ENCODE assay signal across 9 mouse cellular contexts in the genomic region with DNA sequence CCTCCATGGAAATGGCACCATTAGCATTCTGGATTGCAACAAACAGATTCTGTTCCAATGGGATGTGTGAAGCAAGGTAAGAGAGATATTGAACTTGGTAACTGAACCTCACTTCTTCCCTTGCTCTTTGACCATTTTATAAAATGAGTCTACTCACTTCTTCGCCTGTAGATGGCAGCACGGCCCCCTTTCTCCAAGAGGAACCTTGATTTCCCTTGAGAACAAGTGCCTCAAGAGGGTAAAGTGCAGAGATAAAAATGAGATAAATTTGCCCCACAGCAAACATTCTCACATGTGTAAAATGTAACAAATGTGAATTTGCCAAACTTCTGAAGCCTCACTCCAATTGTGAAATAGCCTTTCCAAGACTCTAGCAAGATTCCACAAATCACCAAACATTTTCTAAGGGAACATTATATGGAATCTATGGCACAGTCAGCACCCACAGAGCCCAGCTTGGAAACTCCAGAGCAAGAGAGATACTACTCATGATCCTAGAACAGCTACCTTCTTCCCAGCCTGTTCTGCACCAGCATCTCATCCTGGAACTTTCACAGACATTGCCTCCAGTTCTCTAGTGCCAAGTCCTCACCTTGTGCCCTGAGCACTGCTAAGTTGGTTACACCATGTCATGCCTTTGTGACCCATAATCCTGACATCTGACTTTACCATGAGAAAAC.
DNase-seq lines count a peak whose midpoint lies in the region; ATAC-seq and TF ChIP-seq lines count a peak whose summit lies in the region.
"Had no signal": no experiment of that assay in that cellular context is flagged by ENCODE, and none has a peak within 500 bp of the region (broad histone marks: within the 10 kb centered on the region; RNA-seq: fewer than 3 reads in every experiment).

No protein-coding gene starts in this region.

- DNase-seq in cerebellum, adult 11 months: peak; percentile 5
- no peak for DNase-seq in cerebellum, adult 11-12 months
- peak; percentile 72 for DNase-seq in midbrain, embryonic 14.5 days
- peak; percentile 31 to 42 for DNase-seq in cerebellum, postnatal 36 days
- peak; percentile 18 for DNase-seq in liver, postnatal 0 days
- DNase-seq in thymus, postnatal 14 days: peak; percentile 25

- no peaks in the 10 kb centered on the region for H3K4me1 ChIP-seq in midbrain, embryonic 14.5 days (ENCODE audit: control insufficient read depth, insufficient read depth, low read length)
- no peaks in the 10 kb centered on the region for H3K4me1 ChIP-seq in midbrain, embryonic 13.5 days (replicated peaks)
- peaks cover 6% of the 10 kb centered on the region; the same call in 1 of the 2 replicates for H3K4me1 ChIP-seq in intestine, embryonic 16.5 days (ENCODE audit: control insufficient read depth, insufficient read depth, low read length)
- no peaks in the 10 kb centered on the region for H3K4me1 ChIP-seq in liver, postnatal 0 days (ENCODE audit: insufficient read depth)

- no peaks in the 10 kb centered on the region for H3K36me3 ChIP-seq in midbrain, embryonic 14.5 days (ENCODE audit: control insufficient read depth, insufficient read depth, low read length)
- no peaks in the 10 kb centered on the region for H3K36me3 ChIP-seq in midbrain, embryonic 13.5 days
- no peaks in the 10 kb centered on the region for H3K36me3 ChIP-seq in intestine, embryonic 16.5 days (ENCODE audit: control insufficient read depth, insufficient read depth, low read length)
- H3K36me3 ChIP-seq in liver, postnatal 0 days (replicated peaks; ENCODE audit: insufficient read depth, low read length): no peaks in the 10 kb centered on the region

- TF ChIP-seq EP300 in liver, postnatal 0 days (IDR thresholded peaks at IDR 0.05; ENCODE audit: low read depth): no peak

- ATAC-seq in midbrain, embryonic 14.5 days (ENCODE audit: low FRiP score, low TSS enrichment): no peak
- ATAC-seq in midbrain, embryonic 13.5 days: no peak
- ATAC-seq in intestine, embryonic 16.5 days: peak; percentile 80
- ATAC-seq in liver, postnatal 0 days: no peak

- no peaks in the 10 kb centered on the region for H3K9me3 ChIP-seq in midbrain, embryonic 14.5 days (ENCODE audit: control insufficient read depth, low read length)
- no peaks in the 10 kb centered on the region for H3K9me3 ChIP-seq in midbrain, embryonic 13.5 days
- no peaks in the 10 kb centered on the region for H3K9me3 ChIP-seq in intestine, embryonic 16.5 days (ENCODE audit: control insufficient read depth, low read length)
- no peaks in the 10 kb centered on the region for H3K9me3 ChIP-seq in liver, postnatal 0 days (ENCODE audit: low read length)

- H3K4me3 ChIP-seq in midbrain, embryonic 14.5 days (replicated peaks; ENCODE audit: low read depth, low read length): no peak overlapping the region
- no peak overlapping the region for H3K4me3 ChIP-seq in midbrain, embryonic 13.5 days (replicated peaks)
- H3K4me3 ChIP-seq in intestine, embryonic 16.5 days (ENCODE audit: low read length): no peak overlapping the region
- H3K4me3 ChIP-seq in liver, postnatal 0 days (ENCODE audit: low read depth, low read length): no peak overlapping the region

- H3K9ac ChIP-seq in midbrain, embryonic 14.5 days (replicated peaks; ENCODE audit: low read length): no peak overlapping the region
- H3K9ac ChIP-seq in midbrain, embryonic 13.5 days (replicated peaks): no peak overlapping the region
- H3K9ac ChIP-seq in intestine, embryonic 16.5 days (ENCODE audit: low read depth, low read length): no peak overlapping the region
- no peak overlapping the region for H3K9ac ChIP-seq in liver, postnatal 0 days (replicated peaks)

- no peak overlapping the region for H3K4me2 ChIP-seq in midbrain, embryonic 14.5 days (ENCODE audit: low read length)
- H3K4me2 ChIP-seq in midbrain, embryonic 13.5 days (replicated peaks): no peak overlapping the region
- H3K4me2 ChIP-seq in intestine, embryonic 16.5 days (ENCODE audit: low read depth, low read length): no peak overlapping the region
- no peak overlapping the region for H3K4me2 ChIP-seq in liver, postnatal 0 days (ENCODE audit: low read depth, low read length)

- no peaks in the 10 kb centered on the region for H3K27me3 ChIP-seq in midbrain, embryonic 14.5 days (ENCODE audit: control insufficient read depth, insufficient read depth, low read length)
- no peaks in the 10 kb centered on the region for H3K27me3 ChIP-seq in midbrain, embryonic 13.5 days
- no peaks in the 10 kb centered on the region for H3K27me3 ChIP-seq in intestine, embryonic 16.5 days (replicated peaks; ENCODE audit: control insufficient read depth, insufficient read depth, low read length)
- H3K27me3 ChIP-seq in liver, postnatal 0 days (ENCODE audit: insufficient read depth, low read length): no peaks in the 10 kb centered on the region

- WGBS in midbrain, embryonic 14.5 days: 2% methylated on average over 2 of the region's 2 CpGs
- 2% methylated on average over 2 of the region's 2 CpGs for WGBS in midbrain, embryonic 13.5 days
- 3% methylated on average over 2 of the region's 2 CpGs for WGBS in intestine, embryonic 16.5 days
- 0% methylated on average over 2 of the region's 2 CpGs for WGBS in liver, postnatal 0 days (ENCODE audit: insufficient replicate concordance)

- no peak overlapping the region for H3K27ac ChIP-seq in midbrain, embryonic 14.5 days (replicated peaks; ENCODE audit: low read depth, low read length)
- no peak overlapping the region for H3K27ac ChIP-seq in midbrain, embryonic 13.5 days
- no peak overlapping the region for H3K27ac ChIP-seq in intestine, embryonic 16.5 days (ENCODE audit: low read length)
- H3K27ac ChIP-seq in liver, postnatal 0 days (ENCODE audit: low read depth): no peak overlapping the region
- H3K27ac ChIP-seq: macrophage had no signal

- TF ChIP-seq CTCF in liver, postnatal 0 days (IDR thresholded peaks at IDR 0.05; ENCODE audit: low read depth): peak; percentile 61
